Mouse (Mus musculus) thymus, adult 2 months (tissue): ENCODE results near the gene Iqch.

Source experiments
- CTCF ChIP-seq: fragments of 200-500 bp; IDR thresholded peaks from 2 replicates; pipeline ENCODE4 v1.5.1; 2012; ENCODE audit warnings: mild to moderate bottlenecking, control low read depth, low read length, moderate library complexity, borderline replicate concordance; ENCODE audit not compliant: control insufficient read depth, poor library complexity, insufficient read depth; ENCODE audit errors: extremely low read depth
- POLR2A ChIP-seq: fragments of 200-500 bp; IDR thresholded peaks from 2 replicates; pipeline ENCODE4 v1.6.1; 2012; ENCODE audit warnings: mild to moderate bottlenecking, low read length, control low read depth, moderate library complexity; ENCODE audit not compliant: control insufficient read depth, poor library complexity, insufficient read depth; ENCODE audit errors: extremely low read depth

GRCm38 (mm10) chr9:63421096-63421736 is 181.1 kb downstream of the Iqch start:
- TF ChIP-seq POLR2A (no peak), CTCF (no peak)
